Mouse (Mus musculus): ENCODE measurements around the gene Catsper4. TPM values are rescaled to one million over a fixed set of nuclear protein-coding genes. Genes with fewer than 3 reads are reported as not detected.
"Not testable (repeated sequence)": the region's sequence is repeated elsewhere in the genome, so short reads cannot be mapped to it uniquely, and the experiment has no call there.

The Catsper4 gene
- 0.32 TPM in 1 of 2 replicates, not detected in the other for polyA plus RNA-seq (2014; fragmentation: Nextera tagmentation; extraction: Ambion mirVana)

DNA sequence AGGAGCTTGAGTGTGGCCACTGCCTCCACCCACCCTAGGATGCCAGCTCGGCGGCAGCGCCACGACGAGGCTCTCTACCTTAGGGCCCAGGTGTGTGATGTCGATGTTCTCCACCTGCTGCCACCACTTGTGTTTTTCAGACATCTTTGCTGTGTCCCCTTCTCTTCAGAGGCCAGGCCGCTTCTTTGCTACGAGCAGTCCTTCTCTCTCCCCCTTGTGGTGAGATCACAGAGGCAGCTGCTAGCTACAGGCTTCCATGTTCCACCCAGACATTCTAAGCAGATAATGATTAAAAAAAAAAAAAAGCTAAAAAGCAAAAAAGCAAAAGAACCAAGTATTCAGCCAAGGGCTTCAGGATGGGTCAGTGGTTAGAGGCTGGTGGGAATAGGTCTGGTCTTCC, at the start of gene Catsper4:
Catsper4 (minus strand) TSS at position 190 of the 400 bp plus-strand sequence.
- H3K4me3 ChIP-seq (ENCODE audit: low read depth, low read length) = no peak within 1 kb of the TSS
- H3K9me3 ChIP-seq (ENCODE audit: control insufficient read depth, low read depth, low read length) = no peaks in the 10 kb centered on the region
- no peak for ATAC-seq (ENCODE audit: insufficient number of reproducible peaks, insufficient read depth, low FRiP score, low read depth)
- H3K4me1 ChIP-seq (ENCODE audit: control insufficient read depth, insufficient read depth, low read length) = no peaks in the 10 kb centered on the region
- 64% methylated on average over 8 of the region's 8 CpGs for WGBS
- no peak within 1 kb of the TSS for H3K9ac ChIP-seq (replicated peaks; ENCODE audit: low read depth, low read length)
- H3K27me3 ChIP-seq (ENCODE audit: control insufficient read depth, insufficient read depth, low read length) = no peaks in the 10 kb centered on the region
- H3K36me3 ChIP-seq (ENCODE audit: control insufficient read depth, insufficient read depth, low read length) = no peaks in the 10 kb centered on the region
- no peak within 1 kb of the TSS for H3K27ac ChIP-seq (ENCODE audit: low read length)
- H3K4me2 ChIP-seq (replicated peaks; ENCODE audit: low read depth, low read length) = no peak within 1 kb of the TSS

DNA sequence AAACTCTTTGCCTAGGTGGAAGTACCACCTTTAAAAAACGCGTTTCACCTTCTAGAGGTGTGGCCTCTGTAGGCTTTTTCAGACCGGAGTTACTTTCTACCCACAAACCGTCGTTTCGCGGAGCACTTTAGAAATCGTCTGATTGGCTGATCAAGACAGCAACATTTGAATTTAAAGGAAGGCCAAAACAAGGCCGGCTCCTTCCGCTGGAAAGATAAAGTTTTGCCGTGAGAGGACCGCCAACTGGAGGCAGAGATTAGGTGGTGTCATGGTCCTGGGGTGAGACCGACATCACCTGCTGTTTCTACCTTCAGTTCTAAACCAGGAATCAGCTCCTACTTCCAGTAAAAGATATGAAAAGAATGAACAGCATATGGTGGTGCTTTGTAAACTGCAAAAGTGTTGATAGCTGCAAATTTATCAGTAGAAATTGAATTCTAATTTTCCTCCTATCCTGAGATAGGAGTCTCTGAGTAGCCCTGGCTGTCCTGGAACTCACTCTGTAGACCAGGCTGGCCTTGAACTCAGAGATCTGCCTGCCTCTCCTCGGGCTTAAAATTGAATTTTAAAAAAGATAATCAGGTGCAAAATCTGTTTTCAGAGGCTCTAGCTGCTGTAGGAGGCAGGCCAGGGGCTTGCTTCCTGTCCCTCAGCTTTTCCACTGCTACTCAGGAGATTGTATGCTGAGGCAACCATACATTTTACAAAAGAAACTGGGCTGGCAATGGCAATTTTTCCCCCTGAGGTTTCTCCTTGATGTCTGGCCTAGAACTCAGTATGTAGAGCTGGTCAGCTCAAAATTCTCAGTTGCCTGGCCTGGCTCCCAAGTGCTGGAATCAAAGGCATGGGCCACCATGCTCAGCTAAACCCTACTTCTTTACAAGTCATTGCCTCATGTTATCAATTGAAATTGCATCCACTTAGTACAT, 46.5 kb upstream of the Catsper4 start:
- no peaks in the 10 kb centered on the region for H3K4me1 ChIP-seq (ENCODE audit: control insufficient read depth, insufficient read depth, low read length)
- H3K9me3 ChIP-seq (ENCODE audit: control insufficient read depth, low read depth, low read length) = no peaks in the 10 kb centered on the region
- no peak overlapping the region for H3K9ac ChIP-seq (replicated peaks; ENCODE audit: low read depth, low read length)
- H3K4me3 ChIP-seq (ENCODE audit: low read depth, low read length) = peak overlapping the region; percentile 12; the same call in 1 of the 2 replicates
- H3K27me3 ChIP-seq (ENCODE audit: control insufficient read depth, insufficient read depth, low read length) = no peaks in the 10 kb centered on the region
- ATAC-seq (ENCODE audit: insufficient number of reproducible peaks, insufficient read depth, low FRiP score, low read depth) = peak; percentile 61; the same call in 1 of the 2 replicates
- WGBS = 5% methylated on average over 14 of the region's 14 CpGs
- H3K4me2 ChIP-seq (replicated peaks; ENCODE audit: low read depth, low read length) = peak overlapping the region; percentile 35
- H3K36me3 ChIP-seq (ENCODE audit: control insufficient read depth, insufficient read depth, low read length) = peaks cover 22% of the 10 kb centered on the region
- H3K27ac ChIP-seq (ENCODE audit: low read length) = peak overlapping the region; percentile 21; the same call in 1 of the 2 replicates

GRCm38 (mm10) chr4:134272731-134273416, 45.7 kb upstream of the Catsper4 start:
- H3K9ac ChIP-seq (replicated peaks; ENCODE audit: low read depth, low read length) = no peak overlapping the region
- peak overlapping the region; percentile 21; the same call in 1 of the 2 replicates for H3K27ac ChIP-seq (ENCODE audit: low read length)
- no peaks in the 10 kb centered on the region for H3K9me3 ChIP-seq (ENCODE audit: control insufficient read depth, low read depth, low read length)

GRCm38 (mm10) chr4:134271979-134272378, 44.8 kb upstream of the Catsper4 start:
- no peak overlapping the region for H3K4me2 ChIP-seq (replicated peaks; ENCODE audit: low read depth, low read length)

More at GRCm38 (mm10) chr4:134272731-134273416, 45.7 kb upstream of the Catsper4 start:
- peak overlapping the region; percentile 35 for H3K4me2 ChIP-seq (replicated peaks; ENCODE audit: low read depth, low read length)
- H3K4me1 ChIP-seq (ENCODE audit: control insufficient read depth, insufficient read depth, low read length) = no peaks in the 10 kb centered on the region
- H3K36me3 ChIP-seq (ENCODE audit: control insufficient read depth, insufficient read depth, low read length) = peaks cover 16% of the 10 kb centered on the region
- 0 out of 2 replicates have a peak overlapping the region, but pooled peaks have one; percentile 12 for H3K4me3 ChIP-seq (ENCODE audit: low read depth, low read length)
- H3K27me3 ChIP-seq (ENCODE audit: control insufficient read depth, insufficient read depth, low read length) = no peaks in the 10 kb centered on the region
- no peak for ATAC-seq (ENCODE audit: insufficient number of reproducible peaks, insufficient read depth, low FRiP score, low read depth)
- 21% methylated on average over 12 of the region's 13 CpGs for WGBS

GRCm38 (mm10) chr4:134269622-134270021, 42.4 kb upstream of the Catsper4 start:
- H3K36me3 ChIP-seq (ENCODE audit: control insufficient read depth, insufficient read depth, low read length); H3K9me3 ChIP-seq (ENCODE audit: control insufficient read depth, low read depth, low read length); H3K4me1 ChIP-seq (ENCODE audit: control insufficient read depth, insufficient read depth, low read length); H3K27me3 ChIP-seq (ENCODE audit: control insufficient read depth, insufficient read depth, low read length); H3K27ac ChIP-seq (ENCODE audit: low read length); H3K4me3 ChIP-seq (ENCODE audit: low read depth, low read length); ATAC-seq (ENCODE audit: insufficient number of reproducible peaks, insufficient read depth, low FRiP score, low read depth); H3K4me2 ChIP-seq (replicated peaks; ENCODE audit: low read depth, low read length); H3K9ac ChIP-seq (replicated peaks; ENCODE audit: low read depth, low read length): not testable (repeated sequence)

More at GRCm38 (mm10) chr4:134271979-134272378, 44.8 kb upstream of the Catsper4 start:
- Histone ChIP-seq H3K36me3 (ENCODE audit: control insufficient read depth, insufficient read depth, low read length) (peaks cover 7% of the 10 kb centered on the region), H3K27me3 (ENCODE audit: control insufficient read depth, insufficient read depth, low read length) (no peaks in the 10 kb centered on the region), H3K4me3 (ENCODE audit: low read depth, low read length) (no peak overlapping the region), H3K27ac (ENCODE audit: low read length) (no peak overlapping the region), H3K4me1 (ENCODE audit: control insufficient read depth, insufficient read depth, low read length) (no peaks in the 10 kb centered on the region), H3K9me3 (ENCODE audit: control insufficient read depth, low read depth, low read length) (no peaks in the 10 kb centered on the region), H3K9ac (replicated peaks; ENCODE audit: low read depth, low read length) (no peak overlapping the region)
- ATAC-seq (ENCODE audit: insufficient number of reproducible peaks, insufficient read depth, low FRiP score, low read depth) = no peak
- 83% methylated on average over 7 of the region's 7 CpGs for WGBS

DNA sequence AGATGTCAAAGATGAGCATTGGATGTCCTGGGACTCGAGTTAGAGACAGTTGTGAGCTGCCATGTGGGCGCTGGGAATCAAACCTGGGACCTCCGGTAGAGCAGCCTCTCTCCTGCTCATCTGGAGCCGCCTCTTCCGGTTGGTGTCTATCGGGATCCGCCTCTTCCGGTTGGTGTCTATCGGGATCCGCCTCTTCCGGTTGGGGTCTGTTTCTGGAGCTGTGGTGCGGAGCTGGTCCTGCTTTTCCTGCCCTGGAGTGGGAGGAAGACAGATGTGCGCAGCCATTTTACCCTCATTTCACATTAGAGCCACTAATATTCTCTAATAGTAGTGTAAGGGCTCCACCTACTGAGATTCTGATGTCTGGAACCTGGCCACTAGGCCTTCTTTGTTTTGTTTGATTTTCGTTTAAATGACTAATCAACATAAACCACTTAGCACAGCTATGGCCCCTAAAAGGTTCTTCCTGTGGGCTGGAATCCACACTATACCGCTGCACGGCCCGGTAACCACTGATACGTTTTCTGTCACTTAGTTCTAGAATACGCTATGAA, 41.0 kb upstream of the Catsper4 start:
- Histone ChIP-seq H3K4me1 (ENCODE audit: control insufficient read depth, insufficient read depth, low read length) (no peaks in the 10 kb centered on the region), H3K9me3 (ENCODE audit: control insufficient read depth, low read depth, low read length) (peaks cover 3% of the 10 kb centered on the region; the same call in 1 of the 2 replicates), H3K4me2 (replicated peaks; ENCODE audit: low read depth, low read length) (no peak overlapping the region), H3K4me3 (ENCODE audit: low read depth, low read length) (no peak overlapping the region), H3K27ac (ENCODE audit: low read length) (no peak overlapping the region), H3K9ac (replicated peaks; ENCODE audit: low read depth, low read length) (no peak overlapping the region), H3K36me3 (ENCODE audit: control insufficient read depth, insufficient read depth, low read length) (no peaks in the 10 kb centered on the region), H3K27me3 (ENCODE audit: control insufficient read depth, insufficient read depth, low read length) (no peaks in the 10 kb centered on the region)
- WGBS = 84% methylated on average over 19 of the region's 19 CpGs
- ATAC-seq (ENCODE audit: insufficient number of reproducible peaks, insufficient read depth, low FRiP score, low read depth) = no peak

DNA sequence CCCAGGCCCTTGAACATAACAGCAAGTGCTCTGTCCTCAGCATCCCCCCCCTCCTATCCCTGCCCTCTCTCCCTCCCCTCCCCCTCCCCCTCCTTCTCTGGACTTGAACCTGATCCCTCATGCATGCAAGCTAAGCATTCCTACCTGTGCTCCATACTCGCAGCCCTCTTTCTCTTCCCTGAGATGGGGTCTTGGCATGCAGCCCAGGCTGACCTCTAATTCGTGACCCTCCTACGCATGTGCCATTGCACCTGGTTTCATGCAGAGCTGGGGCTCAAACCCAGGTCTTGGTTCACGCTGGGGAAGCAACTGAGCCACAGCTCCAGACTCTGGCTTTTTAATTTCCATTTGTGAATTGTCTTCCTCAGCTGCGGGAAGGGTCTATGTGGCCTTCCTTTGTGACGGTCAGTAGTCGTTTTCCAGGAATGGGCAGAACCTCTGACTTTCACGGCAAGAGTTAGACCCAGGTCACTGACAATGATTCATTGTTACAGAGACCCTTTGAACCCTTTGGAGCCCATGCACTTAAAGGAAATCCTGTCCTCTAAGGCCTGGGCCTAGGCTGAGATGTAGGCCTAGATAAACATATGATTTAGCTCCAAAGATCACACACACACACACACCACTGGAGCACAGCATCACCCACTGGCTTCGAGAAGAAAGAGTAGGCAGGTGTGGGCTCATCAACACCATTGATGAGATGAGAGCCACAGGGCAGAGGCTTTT, 38.8 kb upstream of the Catsper4 start:
- no peak overlapping the region for H3K4me2 ChIP-seq (replicated peaks; ENCODE audit: low read depth, low read length)
- no peaks in the 10 kb centered on the region for H3K36me3 ChIP-seq (ENCODE audit: control insufficient read depth, insufficient read depth, low read length)
- ATAC-seq (ENCODE audit: insufficient number of reproducible peaks, insufficient read depth, low FRiP score, low read depth) = no peak
- H3K9ac ChIP-seq (replicated peaks; ENCODE audit: low read depth, low read length) = no peak overlapping the region
- H3K4me3 ChIP-seq (ENCODE audit: low read depth, low read length) = no peak overlapping the region
- H3K4me1 ChIP-seq (ENCODE audit: control insufficient read depth, insufficient read depth, low read length) = no peaks in the 10 kb centered on the region
- H3K9me3 ChIP-seq (ENCODE audit: control insufficient read depth, low read depth, low read length) = peaks cover 3% of the 10 kb centered on the region; the same call in 1 of the 2 replicates
- H3K27ac ChIP-seq (ENCODE audit: low read length) = no peak overlapping the region
- H3K27me3 ChIP-seq (ENCODE audit: control insufficient read depth, insufficient read depth, low read length) = no peaks in the 10 kb centered on the region
- 55% methylated on average over 9 of the region's 9 CpGs for WGBS
